Mouse (Mus musculus) stomach, postnatal 0 days (tissue): ENCODE measurements at regions not wholly inside any gene's neighbourhood (a gene's known extent, or its start where the extent isn't known, plus 50 kb on each side); places are given as distances from the start of the nearest gene placed in this dataset.

ENCODE experiments used
- CTCF ChIP-seq: IDR thresholded peaks from 2 replicates; pipeline ENCODE4 v1.5.1; 2016; ENCODE audit warnings: antibody characterized with exemption, low read depth, mild to moderate bottlenecking, moderate library complexity
- EP300 ChIP-seq: optimal IDR thresholded peaks from 2 replicates; pipeline ENCODE3; 2016; ENCODE audit warnings: antibody characterized with exemption

DNA sequence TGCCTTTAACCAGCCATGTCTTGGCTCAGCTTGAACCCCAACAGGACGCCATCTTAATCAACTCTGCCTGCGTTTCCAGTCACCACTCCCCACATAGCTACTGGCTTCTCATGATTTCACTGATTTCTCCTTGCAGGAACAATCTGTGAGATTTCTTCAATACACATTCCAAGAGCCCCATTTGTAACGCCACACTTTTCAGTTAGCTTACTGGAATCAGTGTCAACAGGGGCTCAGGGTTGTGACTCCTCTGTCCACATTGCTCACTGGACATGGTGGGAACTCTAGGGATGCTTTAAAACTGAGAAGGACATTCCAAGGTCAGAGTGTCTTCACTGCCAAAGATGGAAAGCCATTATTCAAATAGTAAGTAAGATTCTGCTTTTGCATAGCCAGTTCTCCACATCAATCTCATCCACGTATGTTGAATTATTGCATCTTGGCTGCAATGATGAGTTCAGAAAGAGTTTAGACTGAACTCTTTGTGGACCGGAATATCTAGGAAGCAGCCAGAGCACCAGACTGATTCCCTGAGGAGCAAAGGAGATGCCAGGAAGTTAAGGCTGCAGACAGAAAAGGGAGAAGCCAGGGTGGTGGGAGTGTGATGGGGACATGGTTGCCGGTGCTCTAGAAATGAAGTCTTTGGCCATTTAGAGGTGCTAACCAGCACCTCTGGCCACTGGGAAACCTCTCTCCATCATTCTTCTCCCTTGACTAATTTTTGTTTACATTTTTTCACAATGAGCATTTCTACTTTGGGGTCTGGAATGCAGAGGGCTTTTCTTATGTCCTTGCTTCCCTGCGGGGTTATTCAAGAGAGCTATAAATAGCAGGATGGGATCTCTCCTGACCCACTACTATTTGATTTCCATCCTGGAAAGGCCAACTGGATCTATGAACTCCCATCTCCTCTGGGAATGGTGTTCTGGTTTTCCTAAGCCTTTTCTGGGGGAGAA, 143.6 kb upstream of the Ankrd55 start:
- TF ChIP-seq CTCF (no peak), EP300 (no peak)
